Mouse (Mus musculus): Measurements from ENCODE around the gene Tarm1.
A peak's percentile ranks its signal among the peaks of the same experiment; 100 is the strongest.

Tarm1 gene

GRCm38 (mm10) chr7:3502439-3502838 lies at the start of gene Tarm1:
Gene Tarm1, minus strand, starts transcription at chr7:3502624.
- DNase-seq (ENCODE audit: low read depth, low spot score): no peak

GRCm38 (mm10) chr7:3505913-3506312 lies 3.5 kb upstream of the Tarm1 start:
- no peak for DNase-seq (ENCODE audit: low read depth, low spot score)

GRCm38 (mm10) chr7:3500406-3500805 lies 2.0 kb downstream of the Tarm1 start:
- no peak for DNase-seq (ENCODE audit: low read depth, low spot score)

- DNase-seq (ENCODE audit: low read depth, low spot score): no peak
Observed at GRCm38 (mm10) chr7:3481948-3482608, 20.3 kb downstream of the Tarm1 start.

- DNase-seq (ENCODE audit: low read depth, low spot score): no peak
Observed at GRCm38 (mm10) chr7:3476728-3477127, 25.7 kb downstream of the Tarm1 start.

GRCm38 (mm10) chr7:3474291-3475080 lies 27.9 kb downstream of the Tarm1 start:
- peak; percentile 94 for DNase-seq (ENCODE audit: low read depth, low spot score)

GRCm38 (mm10) chr7:3472774-3473173 lies 29.6 kb downstream of the Tarm1 start:
- DNase-seq (ENCODE audit: low read depth, low spot score): no peak

- DNase-seq (ENCODE audit: low read depth, low spot score): no peak
Observed at GRCm38 (mm10) chr7:3468614-3469013, 33.8 kb downstream of the Tarm1 start.

- DNase-seq (ENCODE audit: low read depth, low spot score): no peak
Observed at GRCm38 (mm10) chr7:3463306-3463705, 39.1 kb downstream of the Tarm1 start.

GRCm38 (mm10) chr7:3460261-3460660 lies 42.2 kb downstream of the Tarm1 start:
- DNase-seq (ENCODE audit: low read depth, low spot score): no peak

GRCm38 (mm10) chr7:3457841-3458217 lies 44.6 kb downstream of the Tarm1 start:
- DNase-seq (ENCODE audit: low read depth, low spot score): no peak

GRCm38 (mm10) chr7:3457111-3457840 lies 45.1 kb downstream of the Tarm1 start:
- no peak for DNase-seq (ENCODE audit: low read depth, low spot score)

- DNase-seq (ENCODE audit: low read depth, low spot score): peak; percentile 33
Observed at GRCm38 (mm10) chr7:3453486-3454183, 48.8 kb downstream of the Tarm1 start.

GRCm38 (mm10) chr7:3452821-3453485 lies 49.5 kb downstream of the Tarm1 start:
- no peak for DNase-seq (ENCODE audit: low read depth, low spot score)

- no peak for DNase-seq (ENCODE audit: low read depth, low spot score)
Observed at GRCm38 (mm10) chr7:3451161-3451560, 51.3 kb downstream of the Tarm1 start.

GRCm38 (mm10) chr7:3450671-3451070 lies 51.8 kb downstream of the Tarm1 start:
- DNase-seq (ENCODE audit: low read depth, low spot score): no peak

- DNase-seq (ENCODE audit: low read depth, low spot score): peak; percentile 77
Observed at GRCm38 (mm10) chr7:3448737-3449454, 53.5 kb downstream of the Tarm1 start.

- DNase-seq (ENCODE audit: low read depth, low spot score): peak; percentile 34
Observed at GRCm38 (mm10) chr7:3447026-3447425, 55.4 kb downstream of the Tarm1 start.

GRCm38 (mm10) chr7:3446584-3446983 lies 55.8 kb downstream of the Tarm1 start:
- DNase-seq (ENCODE audit: low read depth, low spot score): no peak

GRCm38 (mm10) chr7:3444678-3445077 lies 57.7 kb downstream of the Tarm1 start:
- DNase-seq (ENCODE audit: low read depth, low spot score): no peak
